Comparison of ENCODE assay signal across 32 mouse cellular contexts in genomic region chr16:65611678-65612077, GRCm38 (mm10).
"Had no signal": no experiment of that assay in that cellular context is flagged by ENCODE, and none has a peak within 500 bp of the region (broad histone marks: within the 10 kb centered on the region; RNA-seq: fewer than 3 reads in every experiment).

No protein-coding gene starts in this region.

- H3K9ac ChIP-seq: limb, embryonic 12.5 days; limb, embryonic 13.5 days; limb, embryonic 15.5 days; liver, embryonic 12.5 days; liver, embryonic 13.5 days; liver, embryonic 14.5 days; liver, embryonic 15.5 days; liver, postnatal 0 days; lung, embryonic 14.5 days; lung, embryonic 15.5 days; midbrain, embryonic 12.5 days; midbrain, embryonic 13.5 days; midbrain, embryonic 15.5 days; neural tube, embryonic 12.5 days had no signal

- H3K27me3 ChIP-seq: limb, embryonic 12.5 days; limb, embryonic 13.5 days; limb, embryonic 15.5 days; liver, embryonic 12.5 days; liver, embryonic 13.5 days; liver, embryonic 15.5 days; lung, embryonic 15.5 days; megakaryocyte, embryonic 14.5 days; midbrain, embryonic 12.5 days; midbrain, embryonic 13.5 days; midbrain, embryonic 15.5 days; neural tube, embryonic 12.5 days had no signal

- ATAC-seq: liver, embryonic 12.5 days; liver, postnatal 0 days; lung, postnatal 0 days; midbrain, embryonic 13.5 days; midbrain, embryonic 15.5 days; midbrain, embryonic 16.5 days had no signal

- H3K4me2 ChIP-seq: limb, embryonic 12.5 days; limb, embryonic 13.5 days; limb, embryonic 15.5 days; liver, embryonic 11.5 days; liver, embryonic 12.5 days; liver, embryonic 13.5 days; liver, embryonic 15.5 days; lung, embryonic 14.5 days; lung, embryonic 15.5 days; midbrain, embryonic 11.5 days; midbrain, embryonic 12.5 days; midbrain, embryonic 13.5 days; midbrain, embryonic 15.5 days; neural tube, embryonic 12.5 days had no signal

- DNase-seq: left cerebral cortex, postnatal 4 days; liver; liver, embryonic 13.5 days; liver, postnatal 0 days; lung, adult 18-20 months; lung, adult 2 months; lung, embryonic 14.5 days; lung, postnatal 10 days; lung, postnatal 14 days; lung, postnatal 36 days; lung, postnatal 4 days; midbrain, embryonic 14.5 days had no signal

- H3K36me3 ChIP-seq: limb, embryonic 10.5 days; limb, embryonic 12.5 days; limb, embryonic 13.5 days; limb, embryonic 15.5 days; liver, embryonic 12.5 days; liver, embryonic 13.5 days; liver, embryonic 15.5 days; lung, embryonic 15.5 days; midbrain, embryonic 10.5 days; midbrain, embryonic 12.5 days; midbrain, embryonic 13.5 days; midbrain, embryonic 15.5 days; neural tube, embryonic 12.5 days had no signal

- H3K9me3 ChIP-seq: limb, embryonic 10.5 days; limb, embryonic 12.5 days; limb, embryonic 13.5 days; limb, embryonic 15.5 days; liver, embryonic 12.5 days; liver, embryonic 13.5 days; liver, embryonic 15.5 days; lung, embryonic 15.5 days; megakaryocyte, embryonic 14.5 days; midbrain, embryonic 10.5 days; midbrain, embryonic 12.5 days; midbrain, embryonic 13.5 days; midbrain, embryonic 15.5 days; neural tube, embryonic 12.5 days had no signal

- H3K4me3 ChIP-seq: limb, embryonic 10.5 days; limb, embryonic 12.5 days; limb, embryonic 13.5 days; limb, embryonic 15.5 days; liver, embryonic 12.5 days; liver, embryonic 13.5 days; liver, embryonic 15.5 days; lung, embryonic 15.5 days; megakaryocyte, embryonic 14.5 days; midbrain, embryonic 10.5 days; midbrain, embryonic 12.5 days; midbrain, embryonic 13.5 days; midbrain, embryonic 15.5 days; myocyte; neural tube, embryonic 12.5 days had no signal

- H3K4me1 ChIP-seq: limb, embryonic 10.5 days; limb, embryonic 12.5 days; limb, embryonic 13.5 days; limb, embryonic 15.5 days; liver, embryonic 12.5 days; liver, embryonic 13.5 days; liver, embryonic 15.5 days; lung, embryonic 15.5 days; megakaryocyte, embryonic 14.5 days; midbrain, embryonic 10.5 days; midbrain, embryonic 12.5 days; midbrain, embryonic 13.5 days; midbrain, embryonic 15.5 days; neural tube, embryonic 12.5 days had no signal

- H3K27ac ChIP-seq: limb, embryonic 10.5 days; limb, embryonic 12.5 days; limb, embryonic 13.5 days; limb, embryonic 15.5 days; liver, embryonic 12.5 days; liver, embryonic 13.5 days; liver, embryonic 14.5 days; liver, embryonic 15.5 days; lung, embryonic 15.5 days; macrophage; midbrain, embryonic 10.5 days; midbrain, embryonic 12.5 days; midbrain, embryonic 13.5 days; midbrain, embryonic 15.5 days; neural tube, embryonic 12.5 days had no signal
